Mouse (Mus musculus) right cerebral cortex, adult 2 months (tissue): ENCODE measurements around the gene Dennd5b.
"Not testable (repeated sequence)": the region's sequence is repeated elsewhere in the genome, so short reads cannot be mapped to it uniquely, and the experiment has no call there.

Experiments used
- DNase-seq, 2 experiments: peaks; one replicate each; pipeline ENCODE4 v3.0.0; 2021 to 2022; ENCODE audit warnings: low spot score in 2 of 2

Gene Dennd5b

GRCm38 (mm10) chr6:148946881-148947405 lies 154.5 kb downstream of the Dennd5b start:
- DNase-seq: no peak

DNA sequence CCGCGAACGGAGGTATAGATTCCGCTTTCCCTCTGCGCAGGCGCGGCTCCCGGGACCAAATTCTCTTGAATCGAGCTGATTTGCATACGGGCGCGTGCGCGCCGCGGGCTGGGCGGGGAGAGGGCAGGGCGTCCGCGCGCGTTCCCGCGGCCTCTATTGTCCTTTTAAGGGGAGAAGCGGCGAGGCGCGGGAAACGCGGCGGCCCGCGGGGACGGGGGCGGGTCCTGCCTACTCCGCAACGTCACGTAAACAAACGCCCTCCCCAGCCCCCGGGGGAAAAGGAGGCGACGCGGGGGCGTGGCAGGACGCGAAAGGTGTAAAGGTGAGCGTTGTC lies 155.1 kb downstream of the Dennd5b start, which contains the start of gene Sinhcaf:
TSS of gene Sinhcaf (minus strand) at position 59 of the 334 bp plus-strand sequence.
- peak; percentile 97 to 98 for DNase-seq

DNA sequence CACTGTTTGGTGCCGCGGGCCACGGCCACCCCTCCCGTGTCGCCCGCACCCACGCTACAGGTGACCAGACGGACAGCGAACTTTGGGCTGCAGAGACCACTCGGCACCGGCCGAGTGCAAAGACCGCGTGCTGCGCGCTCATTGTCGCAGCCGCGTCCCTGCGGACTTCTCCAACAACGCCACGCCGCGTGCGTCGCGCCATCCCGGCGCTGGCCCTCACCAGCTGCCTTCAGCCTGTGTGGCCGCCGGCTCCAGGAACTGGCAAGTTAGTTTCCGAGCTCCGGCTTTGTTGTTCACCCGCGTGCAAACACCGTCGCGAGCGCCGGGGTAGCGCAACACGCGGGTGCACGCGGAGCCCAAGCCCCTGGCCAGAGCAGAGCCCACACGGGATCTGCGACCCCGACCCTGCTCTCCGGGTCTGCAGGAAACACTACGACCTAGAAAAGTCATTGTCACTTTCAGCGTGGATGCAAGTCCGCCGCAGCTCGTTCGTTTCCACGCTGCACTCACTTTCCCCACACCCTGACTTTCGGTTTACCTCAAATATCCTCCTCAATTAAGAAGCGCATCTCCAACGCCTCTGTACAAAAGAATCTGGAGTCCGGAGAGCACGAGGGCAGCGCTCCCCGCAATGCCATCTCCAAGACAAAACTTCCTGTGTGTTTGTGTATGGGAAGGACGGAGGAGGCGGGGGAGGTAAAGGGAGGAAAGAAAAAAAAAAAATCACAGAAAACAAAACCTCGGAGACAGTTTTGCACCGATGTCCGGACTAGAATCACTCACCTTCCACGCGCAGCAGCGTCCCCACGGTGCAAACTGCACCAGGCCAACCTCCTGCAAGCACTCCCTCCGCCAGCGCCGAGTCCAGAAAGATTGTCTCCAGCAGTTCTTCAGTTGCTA lies 155.7 kb downstream of the Dennd5b start:
- peak; percentile 8 to 16 for DNase-seq

GRCm38 (mm10) chr6:148944767-148945508 lies 156.5 kb downstream of the Dennd5b start:
- peak; percentile 11 to 14 for DNase-seq

DNA sequence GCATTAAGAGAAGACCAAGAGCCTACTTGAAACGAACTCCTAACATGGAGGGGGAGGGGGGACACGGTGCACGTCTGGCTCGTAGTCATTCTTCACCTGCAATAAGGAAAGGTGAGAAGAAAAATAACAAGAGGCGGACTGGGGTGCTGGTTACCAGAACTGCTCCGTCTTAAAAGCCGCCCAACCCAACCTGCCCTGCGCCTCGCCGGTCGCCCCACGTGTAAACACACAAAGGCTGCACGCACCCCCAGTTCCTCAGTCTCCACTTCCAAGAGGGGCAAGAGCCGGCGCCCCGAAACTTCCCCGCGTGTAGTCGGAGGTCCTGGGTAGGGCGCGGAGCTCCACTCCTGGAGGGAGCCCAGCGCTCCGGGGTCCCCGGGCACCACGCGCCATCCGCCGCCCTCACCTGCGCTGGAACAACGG lies 157.1 kb downstream of the Dennd5b start:
- no peak for DNase-seq

DNA sequence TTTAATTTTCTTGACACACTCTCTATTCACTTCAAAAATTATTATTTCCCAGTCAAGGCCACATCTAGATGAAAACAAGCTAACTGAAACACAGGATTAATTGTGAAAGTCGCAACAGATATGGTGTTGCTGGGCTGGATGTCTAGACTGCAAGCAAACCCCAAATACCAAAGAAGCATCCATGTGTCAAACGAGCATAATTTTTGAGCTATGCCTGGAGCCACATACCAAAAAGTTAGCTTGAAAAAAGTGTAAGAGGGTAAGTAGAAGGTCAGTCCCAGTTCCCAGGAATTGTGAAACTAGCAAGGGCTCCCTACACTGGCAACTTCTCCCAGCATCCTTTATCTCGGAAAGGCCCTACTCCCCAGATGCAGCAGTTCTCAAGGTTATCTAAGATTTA lies 157.8 kb downstream of the Dennd5b start:
- DNase-seq: no peak

DNA sequence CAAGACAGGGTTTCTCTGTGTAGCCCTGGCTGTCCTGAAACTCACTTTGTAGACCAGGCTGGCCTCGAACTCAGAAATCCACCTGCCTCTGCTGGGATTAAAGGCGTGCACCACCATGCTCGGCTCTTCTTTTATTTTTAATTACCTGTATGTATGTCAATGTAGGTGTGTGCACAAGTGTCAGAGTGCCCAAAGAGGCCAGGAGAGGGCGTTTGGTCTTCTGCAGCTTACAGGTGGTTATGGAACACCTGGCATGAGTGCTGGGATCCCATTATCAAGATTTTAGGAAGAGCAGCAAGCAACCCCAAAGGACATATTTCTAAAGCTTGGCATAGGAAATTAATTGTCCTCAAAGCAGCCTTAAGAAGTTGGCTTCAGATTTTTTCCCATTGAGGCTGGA lies 159.1 kb downstream of the Dennd5b start:
- no peak for DNase-seq

- DNase-seq: no peak
Observed at GRCm38 (mm10) chr6:148941880-148942279, 159.6 kb downstream of the Dennd5b start.

GRCm38 (mm10) chr6:148940383-148940782 lies 161.1 kb downstream of the Dennd5b start:
- DNase-seq: not testable (repeated sequence)
